Mouse (Mus musculus) liver, embryonic 12.5 days (tissue): ENCODE results near the gene Sh3kbp1. TPM values are rescaled to one million over a fixed set of nuclear protein-coding genes. Genes with fewer than 3 reads are reported as not detected.

Experiments used
- ATAC-seq: fragments of 200-750 bp; cut with Nextera tagmentation; 2 replicates; pipeline ENCODE4 v1.8.0; 2017; ENCODE audit warnings: moderate number of reproducible peaks, mild to moderate bottlenecking, moderate library complexity
- H3K27ac ChIP-seq: fragments of 300-500 bp; sonication (generic); 2 replicates; pipeline ENCODE4 v1.5.1; 2016; ENCODE audit warnings: mild to moderate bottlenecking
- H3K27me3 ChIP-seq: fragments of 300-500 bp; sonication (generic); replicated peaks from 2 replicates; pipeline ENCODE4 v1.6.1; 2016; ENCODE audit warnings: mild to moderate bottlenecking, moderate library complexity
- H3K36me3 ChIP-seq: fragments of 300-500 bp; sonication (generic); 2 replicates; pipeline ENCODE4 v1.6.1; 2016; ENCODE audit warnings: mild to moderate bottlenecking, moderate library complexity
- H3K4me1 ChIP-seq: fragments of 300-500 bp; sonication (generic); 2 replicates; pipeline ENCODE4 v1.6.1; 2016
- H3K4me2 ChIP-seq: fragments of 300-500 bp; sonication (generic); 2 replicates; pipeline ENCODE4 v1.6.1; 2016; ENCODE audit warnings: mild to moderate bottlenecking, moderate library complexity
- H3K4me3 ChIP-seq: fragments of 300-500 bp; sonication (generic); 2 replicates; pipeline ENCODE4 v1.5.1; 2016; ENCODE audit warnings: mild to moderate bottlenecking, moderate library complexity
- H3K9ac ChIP-seq: fragments of 300-500 bp; sonication (generic); 2 replicates; pipeline ENCODE4 v1.6.1; 2016; ENCODE audit warnings: mild to moderate bottlenecking, moderate library complexity
- H3K9me3 ChIP-seq: fragments of 300-500 bp; sonication (generic); replicated peaks from 2 replicates; pipeline ENCODE4 v1.6.1; 2016; ENCODE audit warnings: mild to moderate bottlenecking, moderate library complexity
- WGBS: fragments of 180-500 bp; shearing (Covaris S2); methylation state at CpG from one replicate; pipeline ENCODE4 v1.1.7; 2016; ENCODE audit not compliant: insufficient replicate concordance; 5-methylcytosine and 5-hydroxymethylcytosine counted together
- polyA plus RNA-seq: library from polyadenylated mRNA; unstranded; fragments of >200 nt; fragmentation: Nextera tagmentation; extraction: Ambion mirVana; gene quantifications from 2 replicates; pipeline ENCODE4 v1.2.1, GENCODE M21; 2016

Gene Sh3kbp1
- polyA plus RNA-seq, 1 experiment from 2014 or later: 16.8 TPM

DNA sequence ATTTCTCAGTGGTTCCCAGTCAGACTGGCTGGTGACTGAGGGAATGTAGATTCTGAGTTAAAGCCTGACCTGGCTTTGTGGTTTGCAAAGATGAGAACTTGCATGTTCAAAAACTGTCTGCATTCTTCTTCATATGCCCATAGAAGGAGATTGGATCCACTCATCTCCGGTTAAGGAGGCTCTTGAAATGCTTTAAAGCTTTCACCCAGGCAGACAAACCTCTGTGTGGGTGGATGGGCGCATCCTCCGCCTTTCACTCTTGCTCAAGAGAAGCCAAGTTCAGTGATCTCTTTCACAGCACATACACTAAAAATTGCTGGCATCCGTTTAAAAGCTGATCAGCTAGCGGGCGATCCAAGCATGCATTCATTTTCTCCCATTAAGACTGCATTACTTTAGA, 182.4 kb downstream of the Sh3kbp1 start:
- Histone ChIP-seq H3K9me3 (no peaks in the 10 kb centered on the region), H3K4me3 (no peak overlapping the region), H3K4me2 (no peak overlapping the region), H3K27me3 (peaks cover 3% of the 10 kb centered on the region; the same call in 1 of the 2 replicates), H3K27ac (no peak overlapping the region), H3K4me1 (no peaks in the 10 kb centered on the region), H3K9ac (no peak overlapping the region), H3K36me3 (no peaks in the 10 kb centered on the region)
- 79% methylated on average over 6 of the region's 6 CpGs for WGBS
- ATAC-seq: no peak

DNA sequence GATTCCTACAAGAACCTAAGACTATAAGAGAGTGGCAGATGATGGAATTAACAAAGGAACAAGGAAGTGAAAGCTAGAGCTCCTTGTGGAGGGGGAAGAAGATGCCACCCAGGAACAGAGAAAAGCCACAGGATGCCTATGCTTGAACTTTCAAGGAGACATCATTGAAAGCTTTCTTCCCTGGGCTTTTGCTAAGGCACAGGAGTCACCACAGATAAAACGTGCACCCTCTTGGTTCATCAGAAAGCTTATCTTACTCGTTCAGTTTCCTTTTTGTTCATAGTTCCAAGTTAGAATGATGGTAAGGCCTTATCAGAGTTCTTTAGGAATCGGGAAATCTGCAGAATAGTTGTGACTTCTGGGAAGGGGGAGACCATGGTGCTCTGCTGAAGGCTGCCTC, 183.4 kb downstream of the Sh3kbp1 start:
- no peak overlapping the region for H3K9ac ChIP-seq
- 0 out of 2 replicates have a peak, but pooled peaks cover 3% of the 10 kb centered on the region for H3K27me3 ChIP-seq
- H3K4me3 ChIP-seq: no peak overlapping the region
- no peaks in the 10 kb centered on the region for H3K9me3 ChIP-seq
- H3K4me1 ChIP-seq: no peaks in the 10 kb centered on the region
- 27% methylated on average over 3 of the region's 3 CpGs for WGBS
- no peak overlapping the region for H3K4me2 ChIP-seq
- no peak for ATAC-seq
- no peaks in the 10 kb centered on the region for H3K36me3 ChIP-seq
- no peak overlapping the region for H3K27ac ChIP-seq

DNA sequence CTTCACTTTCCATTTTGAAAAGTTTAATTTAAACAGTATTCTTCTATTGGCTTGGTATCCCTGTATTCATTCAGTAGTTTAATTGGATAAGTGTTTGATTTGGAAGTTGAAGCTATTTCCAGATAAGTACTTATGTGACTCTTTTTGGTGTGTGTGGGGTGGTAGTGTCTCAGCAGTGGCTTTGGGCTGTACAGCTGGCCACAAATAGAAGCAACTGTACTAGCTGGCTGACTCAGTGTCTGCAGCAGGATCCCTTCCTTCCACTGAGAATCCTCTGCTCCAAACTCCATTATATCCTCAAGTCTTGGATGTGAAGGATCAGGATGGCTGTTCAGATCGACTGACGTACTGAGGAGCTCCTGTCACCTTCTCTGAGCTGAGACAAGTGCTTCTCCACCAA, 190.4 kb downstream of the Sh3kbp1 start:
- Histone ChIP-seq H3K4me2 (no peak overlapping the region), H3K36me3 (no peaks in the 10 kb centered on the region), H3K4me1 (no peaks in the 10 kb centered on the region), H3K27ac (no peak overlapping the region), H3K9me3 (no peaks in the 10 kb centered on the region), H3K9ac (no peak overlapping the region), H3K4me3 (no peak overlapping the region), H3K27me3 (no peaks in the 10 kb centered on the region)
- no peak for ATAC-seq
- 82% methylated on average over 2 of the region's 2 CpGs for WGBS

DNA sequence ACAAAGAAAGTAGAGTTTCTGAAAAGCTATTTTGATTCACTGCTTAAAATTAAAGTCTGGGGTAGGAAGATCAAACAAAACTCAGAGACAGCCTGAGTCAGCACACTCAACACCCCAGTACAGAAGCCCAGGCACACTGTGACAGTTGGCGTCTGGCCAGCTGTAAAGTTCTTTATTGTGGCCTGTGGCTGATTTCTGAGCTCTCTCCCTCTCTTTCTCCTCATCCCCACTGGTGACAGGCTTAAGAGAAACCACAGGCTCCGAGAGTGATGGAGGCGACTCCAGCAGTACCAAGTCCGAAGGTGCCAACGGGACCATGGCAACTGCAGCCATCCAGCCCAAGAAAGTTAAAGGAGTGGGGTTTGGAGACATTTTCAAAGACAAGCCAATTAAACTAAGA, 201.1 kb downstream of the Sh3kbp1 start:
- H3K4me3 ChIP-seq: no peak overlapping the region
- H3K27ac ChIP-seq: no peak overlapping the region
- H3K9ac ChIP-seq: no peak overlapping the region
- no peaks in the 10 kb centered on the region for H3K9me3 ChIP-seq
- no peaks in the 10 kb centered on the region; the same call in 1 of the 2 replicates for H3K27me3 ChIP-seq
- no peak overlapping the region for H3K4me2 ChIP-seq
- ATAC-seq: no peak
- WGBS: 80% methylated on average over 5 of the region's 5 CpGs
- no peaks in the 10 kb centered on the region for H3K36me3 ChIP-seq
- H3K4me1 ChIP-seq: no peaks in the 10 kb centered on the region

DNA sequence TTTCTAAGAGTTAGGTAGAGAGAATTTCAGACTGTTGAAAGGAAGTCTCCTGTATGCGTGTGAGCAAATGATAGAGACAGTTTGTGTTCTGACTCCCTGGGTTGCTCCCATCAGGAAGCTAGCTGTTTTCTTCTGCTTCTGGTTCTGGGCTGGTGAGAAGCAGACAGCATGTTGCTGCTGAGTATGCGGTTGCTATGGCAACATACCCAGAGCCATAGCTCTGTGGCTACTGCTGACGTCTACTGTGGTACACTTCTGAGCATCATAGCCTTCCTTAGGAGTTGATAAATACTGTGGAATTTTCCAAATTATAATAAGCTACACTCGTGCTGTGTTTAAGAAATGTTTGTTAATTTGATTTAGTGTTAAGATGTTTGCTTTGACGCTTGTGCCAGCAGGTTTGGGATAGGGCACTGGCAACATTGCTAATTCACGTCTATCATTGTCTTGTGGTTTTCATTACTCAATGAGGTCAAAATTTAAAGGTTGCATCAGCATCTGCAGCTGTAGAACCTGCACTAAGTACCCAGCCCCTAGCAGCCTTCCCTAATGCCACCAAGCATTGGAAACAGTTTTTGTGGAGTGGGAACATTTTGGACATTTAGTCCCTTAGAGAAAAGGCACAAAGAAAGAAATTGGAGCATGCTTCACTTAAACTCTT, 202.2 kb downstream of the Sh3kbp1 start:
- ATAC-seq: no peak
- Histone ChIP-seq H3K36me3 (no peaks in the 10 kb centered on the region), H3K9ac (no peak overlapping the region), H3K9me3 (no peaks in the 10 kb centered on the region), H3K4me3 (no peak overlapping the region), H3K27ac (no peak overlapping the region), H3K4me2 (no peak overlapping the region), H3K27me3 (no peaks in the 10 kb centered on the region; the same call in 1 of the 2 replicates), H3K4me1 (no peaks in the 10 kb centered on the region)
- WGBS: 65% methylated on average over 6 of the region's 6 CpGs

DNA sequence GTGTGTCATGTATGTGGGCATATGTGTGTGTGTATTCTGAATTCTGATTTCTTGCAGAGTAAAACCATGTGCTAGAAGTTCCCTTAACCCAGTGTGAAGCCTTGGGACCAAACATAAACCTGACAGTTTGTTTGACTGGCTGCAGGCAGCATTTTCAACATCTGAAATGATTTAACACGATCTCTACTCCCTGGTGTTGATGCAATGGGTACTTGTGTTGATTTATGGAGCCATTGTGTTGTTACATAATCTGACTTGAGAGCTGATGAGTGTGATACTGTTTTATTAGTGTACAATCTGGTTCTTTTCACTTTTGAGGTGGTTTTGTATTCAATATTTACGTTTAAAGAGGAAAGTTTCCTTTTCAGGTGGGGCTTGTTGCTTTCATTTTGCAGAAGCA, 204.1 kb downstream of the Sh3kbp1 start:
- H3K9ac ChIP-seq: no peak overlapping the region
- H3K36me3 ChIP-seq: no peaks in the 10 kb centered on the region
- no peak overlapping the region for H3K4me3 ChIP-seq
- whole genome bisulfite sequencing: 53% methylated on average over 2 of the region's 2 CpGs
- no peak overlapping the region for H3K27ac ChIP-seq
- no peak for ATAC-seq
- H3K27me3 ChIP-seq: no peaks in the 10 kb centered on the region; the same call in 1 of the 2 replicates
- no peaks in the 10 kb centered on the region for H3K9me3 ChIP-seq
- no peak overlapping the region for H3K4me2 ChIP-seq
- no peaks in the 10 kb centered on the region for H3K4me1 ChIP-seq

DNA sequence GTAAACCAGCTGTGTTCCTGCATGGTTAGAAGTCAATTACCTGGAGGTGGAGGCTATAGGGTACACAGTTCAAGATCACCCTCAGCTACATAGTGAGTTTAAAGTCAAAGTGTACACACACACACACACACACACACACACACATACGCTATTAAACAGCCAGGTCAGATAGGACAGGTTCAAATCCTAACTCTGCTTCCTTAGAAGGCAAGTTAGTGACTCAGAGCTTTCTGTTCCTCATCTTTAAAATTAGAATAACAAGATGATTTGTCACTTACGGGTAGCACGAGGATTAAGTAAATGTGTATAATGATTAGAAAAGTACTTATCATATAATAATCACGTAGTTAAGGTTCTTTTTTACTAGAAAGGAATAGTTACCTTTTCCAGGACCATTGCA, 208.2 kb downstream of the Sh3kbp1 start:
- H3K36me3 ChIP-seq: no peaks in the 10 kb centered on the region
- no peaks in the 10 kb centered on the region for H3K9me3 ChIP-seq
- WGBS: 74% methylated on average over 4 of the region's 4 CpGs
- ATAC-seq: no peak
- no peak overlapping the region for H3K4me3 ChIP-seq
- no peak overlapping the region for H3K27ac ChIP-seq
- H3K9ac ChIP-seq: no peak overlapping the region
- no peaks in the 10 kb centered on the region; the same call in 1 of the 2 replicates for H3K27me3 ChIP-seq
- no peak overlapping the region for H3K4me2 ChIP-seq
- H3K4me1 ChIP-seq: peaks cover 7% of the 10 kb centered on the region

DNA sequence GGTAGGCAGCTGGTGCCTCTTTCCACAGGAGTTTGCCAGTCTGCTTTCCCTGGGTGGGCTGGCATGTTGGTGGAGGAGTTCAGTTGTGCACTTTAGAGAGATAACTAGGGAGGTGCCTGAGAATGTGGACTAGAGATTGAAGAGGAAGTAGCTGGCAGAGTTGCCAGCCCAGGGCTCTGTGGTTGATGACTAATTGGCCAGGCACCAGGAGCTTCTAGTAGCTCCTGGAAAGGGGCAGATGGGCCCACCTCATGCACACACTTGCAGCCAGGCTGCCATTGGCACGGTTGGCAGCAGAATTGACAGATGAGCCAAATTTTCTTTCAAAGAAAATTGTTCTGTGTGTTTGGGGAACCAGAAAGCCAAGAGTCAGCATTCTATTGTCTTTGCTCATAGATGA, 210.3 kb downstream of the Sh3kbp1 start:
- H3K4me2 ChIP-seq: no peak overlapping the region
- H3K4me3 ChIP-seq: no peak overlapping the region
- no peak overlapping the region for H3K27ac ChIP-seq
- ATAC-seq: no peak
- 53% methylated on average over 1 of the region's 1 CpGs for WGBS
- H3K9ac ChIP-seq: no peak overlapping the region
- no peaks in the 10 kb centered on the region for H3K36me3 ChIP-seq
- H3K9me3 ChIP-seq: no peaks in the 10 kb centered on the region
- peaks cover 7% of the 10 kb centered on the region for H3K4me1 ChIP-seq
- no peaks in the 10 kb centered on the region for H3K27me3 ChIP-seq

DNA sequence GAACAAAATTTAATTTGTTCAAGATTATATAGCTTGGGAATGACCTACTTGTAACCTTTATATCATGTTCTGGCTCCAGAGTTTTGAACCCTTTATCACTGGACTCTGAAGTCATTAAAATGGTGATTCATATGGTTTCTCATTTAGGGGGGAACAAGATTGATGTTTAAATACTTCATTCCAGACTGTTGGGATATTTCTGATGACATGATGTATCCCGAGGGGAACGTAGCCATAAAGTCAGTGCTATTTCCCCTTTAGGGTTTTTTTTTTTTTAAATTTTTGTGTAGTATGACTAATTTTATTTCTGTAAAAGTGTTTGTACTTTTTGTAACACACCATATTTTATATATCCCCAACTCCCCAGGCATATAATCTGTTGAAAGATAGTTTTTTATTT, 212.7 kb downstream of the Sh3kbp1 start:
- Histone ChIP-seq H3K4me1 (peaks cover 7% of the 10 kb centered on the region), H3K4me3 (no peak overlapping the region), H3K4me2 (no peak overlapping the region), H3K36me3 (no peaks in the 10 kb centered on the region), H3K9ac (no peak overlapping the region), H3K27ac (no peak overlapping the region), H3K9me3 (no peaks in the 10 kb centered on the region), H3K27me3 (no peaks in the 10 kb centered on the region)
- ATAC-seq: no peak
- 70% methylated on average over 2 of the region's 2 CpGs for WGBS

DNA sequence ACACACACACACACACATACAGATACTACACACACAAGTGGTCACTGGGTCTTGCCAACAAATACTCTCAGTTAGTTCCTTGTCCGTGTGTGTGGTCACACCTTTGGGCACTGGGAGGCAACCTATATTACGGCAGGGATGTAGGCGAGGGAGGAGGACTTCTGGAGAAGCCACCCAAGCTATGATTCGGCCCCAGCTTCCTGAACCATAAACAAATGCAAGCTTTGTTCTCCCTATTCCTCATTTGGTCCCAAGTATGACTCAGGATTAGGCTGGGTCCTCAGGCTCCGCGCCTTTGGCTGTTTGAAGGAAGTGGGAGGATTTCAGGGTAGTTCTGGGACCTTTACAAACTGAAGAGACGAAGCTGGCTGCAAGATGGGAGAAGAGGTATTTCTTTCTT, 213.2 kb downstream of the Sh3kbp1 start:
- H3K4me3 ChIP-seq: no peak overlapping the region
- no peak overlapping the region for H3K4me2 ChIP-seq
- peaks cover 7% of the 10 kb centered on the region for H3K4me1 ChIP-seq
- H3K36me3 ChIP-seq: no peaks in the 10 kb centered on the region
- no peaks in the 10 kb centered on the region for H3K9me3 ChIP-seq
- 67% methylated on average over 7 of the region's 7 CpGs for WGBS
- no peak overlapping the region for H3K27ac ChIP-seq
- no peaks in the 10 kb centered on the region for H3K27me3 ChIP-seq
- ATAC-seq: no peak
- no peak overlapping the region for H3K9ac ChIP-seq

DNA sequence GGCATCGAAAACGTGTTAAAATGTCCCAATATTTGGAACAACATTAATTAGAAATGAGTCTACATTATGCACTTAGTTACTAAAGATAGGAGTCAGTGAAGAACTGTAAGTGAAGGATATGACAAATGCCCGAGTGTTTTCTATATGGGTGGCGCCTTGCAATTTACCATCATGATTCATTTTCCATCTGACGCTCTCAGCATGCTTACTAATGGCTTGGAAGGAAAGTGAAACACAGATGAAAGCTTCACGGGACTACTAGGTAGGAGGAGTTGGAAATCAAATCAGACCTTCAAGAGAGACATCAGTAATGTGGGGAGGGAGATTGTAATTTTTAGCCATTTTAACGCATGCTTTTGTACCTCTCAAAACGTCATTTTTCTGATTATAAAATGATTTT, 223.7 kb downstream of the Sh3kbp1 start:
- no peaks in the 10 kb centered on the region for H3K4me1 ChIP-seq
- no peaks in the 10 kb centered on the region for H3K27me3 ChIP-seq
- no peak overlapping the region for H3K4me3 ChIP-seq
- no peak for ATAC-seq
- no peak overlapping the region for H3K4me2 ChIP-seq
- whole genome bisulfite sequencing: 76% methylated on average over 8 of the region's 8 CpGs
- H3K27ac ChIP-seq: no peak overlapping the region
- H3K36me3 ChIP-seq: no peaks in the 10 kb centered on the region
- no peaks in the 10 kb centered on the region for H3K9me3 ChIP-seq
- no peak overlapping the region for H3K9ac ChIP-seq

DNA sequence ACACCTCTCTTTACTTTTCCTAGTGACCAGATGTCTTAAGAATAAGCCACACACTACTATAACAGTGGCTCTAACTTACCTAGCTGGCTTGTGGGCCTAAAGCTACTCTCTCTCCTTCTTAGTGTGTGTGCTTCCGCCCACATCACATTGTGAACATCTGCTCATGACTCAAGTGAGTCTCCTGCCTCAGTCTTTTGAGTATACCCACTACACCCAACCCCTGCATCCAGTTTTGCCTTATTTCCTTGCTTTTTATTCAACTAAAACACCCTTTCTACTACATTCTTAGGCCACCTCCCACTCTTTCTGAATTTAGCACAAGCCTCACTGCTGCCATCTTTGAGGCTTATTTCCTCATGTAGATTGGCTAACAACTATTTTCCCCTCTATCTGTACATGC, 229.8 kb downstream of the Sh3kbp1 start:
- H3K36me3 ChIP-seq: no peaks in the 10 kb centered on the region
- H3K4me1 ChIP-seq: no peaks in the 10 kb centered on the region
- H3K4me2 ChIP-seq: no peak overlapping the region
- H3K9ac ChIP-seq: no peak overlapping the region
- no peaks in the 10 kb centered on the region; the same call in 1 of the 2 replicates for H3K27me3 ChIP-seq
- WGBS: 80% methylated on average over 1 of the region's 1 CpGs
- H3K4me3 ChIP-seq: no peak overlapping the region
- ATAC-seq: no peak
- no peaks in the 10 kb centered on the region for H3K9me3 ChIP-seq
- no peak overlapping the region for H3K27ac ChIP-seq

DNA sequence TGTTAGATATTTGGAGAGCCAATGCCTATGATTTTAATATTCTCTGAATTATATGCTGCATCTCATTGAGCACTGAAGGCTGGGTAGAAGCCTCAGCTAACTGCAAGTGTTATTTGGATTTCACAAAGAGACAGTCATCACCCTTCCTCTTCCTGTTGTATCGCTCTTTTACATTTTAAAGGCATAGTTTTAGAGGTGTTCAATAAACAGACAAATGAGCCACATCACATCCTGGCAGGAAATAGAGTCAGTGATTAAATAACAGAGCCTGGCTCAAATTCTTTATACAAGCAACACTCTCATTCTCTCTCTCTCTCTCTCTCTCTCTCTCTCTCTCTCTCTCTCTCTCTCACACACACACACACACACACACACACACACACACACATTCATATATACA, 231.1 kb downstream of the Sh3kbp1 start:
- WGBS: 64% methylated on average over 1 of the region's 1 CpGs
- Histone ChIP-seq H3K27ac (no peak overlapping the region), H3K4me1 (no peaks in the 10 kb centered on the region), H3K4me3 (no peak overlapping the region), H3K4me2 (no peak overlapping the region), H3K9ac (no peak overlapping the region), H3K27me3 (peaks cover 4% of the 10 kb centered on the region; the same call in 1 of the 2 replicates), H3K9me3 (no peaks in the 10 kb centered on the region), H3K36me3 (no peaks in the 10 kb centered on the region)
- no peak for ATAC-seq
